10 mouse cellular contexts compared by ENCODE assay signal in genomic region chr2:12459732-12460131, GRCm38 (mm10). TPM values are rescaled to one million over a fixed set of nuclear protein-coding genes. Genes with fewer than 3 reads are reported as not detected.
DNase-seq lines count a peak whose midpoint lies in the region; ATAC-seq and TF ChIP-seq lines count a peak whose summit lies in the region.
"Had no signal": no experiment of that assay in that cellular context is flagged by ENCODE, and none has a peak within 500 bp of the region (broad histone marks: within the 10 kb centered on the region; RNA-seq: fewer than 3 reads in every experiment).

No protein-coding gene starts in this region.

- H3K9ac ChIP-seq in kidney, postnatal 0 days (ENCODE audit: low read depth, low read length): no peak overlapping the region
- H3K9ac ChIP-seq: embryonic facial prominence, embryonic 15.5 days had no signal

- no peak for ATAC-seq in kidney, postnatal 0 days (replicated peaks; ENCODE audit: low FRiP score, low read depth)

- no peaks in the 10 kb centered on the region for H3K9me3 ChIP-seq in kidney, postnatal 0 days (replicated peaks; ENCODE audit: low read length)
- H3K9me3 ChIP-seq: embryonic facial prominence, embryonic 15.5 days had no signal

- H3K4me2 ChIP-seq in kidney, postnatal 0 days (ENCODE audit: low read length): no peak overlapping the region
- H3K4me2 ChIP-seq: embryonic facial prominence, embryonic 15.5 days had no signal

- H3K4me1 ChIP-seq in kidney, postnatal 0 days (replicated peaks; ENCODE audit: insufficient read depth, low read length): no peaks in the 10 kb centered on the region
- H3K4me1 ChIP-seq: embryonic facial prominence, embryonic 15.5 days had no signal

- intact Hi-C loops in left cerebral cortex, postnatal 36 days (cut with DNase I): no loop called here

- peak; percentile 75 for TF ChIP-seq CTCF in kidney, postnatal 0 days (IDR thresholded peaks at IDR 0.05; ENCODE audit: low read depth)

- no peak overlapping the region for H3K4me3 ChIP-seq in kidney, postnatal 0 days (replicated peaks; ENCODE audit: low read depth, low read length)
- H3K4me3 ChIP-seq: embryonic facial prominence, embryonic 15.5 days had no signal

- H3K27me3 ChIP-seq in kidney, postnatal 0 days (ENCODE audit: insufficient read depth, low read length): no peaks in the 10 kb centered on the region; the same call in 1 of the 2 replicates
- H3K27me3 ChIP-seq: embryonic facial prominence, embryonic 15.5 days had no signal

- no peak overlapping the region for H3K27ac ChIP-seq in kidney, postnatal 0 days
- H3K27ac ChIP-seq: embryonic facial prominence, embryonic 15.5 days had no signal

- peak; percentile 86 for DNase-seq in kidney, postnatal 0 days (ENCODE audit: low spot score)
- no peak for DNase-seq in kidney, adult 11 months
- DNase-seq in CD4-positive helper T cell, adult 2 months (ENCODE audit: low read depth, low spot score): peak; percentile 10
- DNase-seq in MN1 (ENCODE audit: low spot score): peak; percentile 13
- peak; percentile 25 for DNase-seq in induced T-regulatory cell, adult 2 months (ENCODE audit: low read depth)
- DNase-seq in thymus, postnatal 10 days (ENCODE audit: low spot score in 2 of 2): no peak
- no peak for DNase-seq in left cerebral cortex, postnatal 36 days (ENCODE audit: low spot score in 2 of 2)
- DNase-seq: kidney, postnatal 25 days; thymus, postnatal 14 days had no signal

- H3K36me3 ChIP-seq in kidney, postnatal 0 days (ENCODE audit: insufficient read depth, low read length): no peaks in the 10 kb centered on the region
- H3K36me3 ChIP-seq: embryonic facial prominence, embryonic 15.5 days had no signal

- WGBS in kidney, postnatal 0 days: 78% methylated on average over 1 of the region's 1 CpGs

RNA-seq across cellular contexts. Expression of gene Mindy3, which starts 40.5 kb away (rescaled TPM):
- polyA plus RNA-seq in kidney, postnatal 0 days (2015; fragmentation: Nextera tagmentation; extraction: Ambion mirVana): 39.5 and 39.9 TPM in 2 replicates
- 10 to 100 TPM; 51.4 to 57.8 TPM for total RNA-seq in left cerebral cortex, postnatal 36 days (2021)

Comparison
In these comparisons a context has a peak if more than half of its experiments do, and no peak if none do; other contexts are left out.
1. DNase-seq: peak in kidney, postnatal 0 days (single experiment), CD4-positive helper T cell, adult 2 months (single experiment), MN1 (single experiment) and induced T-regulatory cell, adult 2 months (single experiment); none in kidney, adult 11 months (single experiment), thymus, postnatal 10 days (0 of 2) and left cerebral cortex, postnatal 36 days (0 of 2).